Mouse (Mus musculus): ENCODE measurements around the gene Pard3b. TPM values are rescaled to one million over a fixed set of nuclear protein-coding genes. Genes with fewer than 3 reads are reported as not detected.

Gene Pard3b
- total and polyA plus RNA-seq, 2 experiments = 0.50 to 3.0 TPM

- H3K27me3 ChIP-seq (ENCODE audit: control insufficient read depth, insufficient read depth, low read length) = no peaks in the 10 kb centered on the region
- DNase-seq (ENCODE audit: extremely low read depth, low read depth, low spot score) = peak; percentile 65
- no peak overlapping the region for H3K27ac ChIP-seq (replicated peaks; ENCODE audit: insufficient read depth, low read depth, low read length)
- no peak for TF ChIP-seq CTCF (IDR thresholded peaks at IDR 0.05; ENCODE audit: low read depth, low read length)
- no peak for TF ChIP-seq POLR2A (IDR thresholded peaks at IDR 0.05; ENCODE audit: extremely low read depth, insufficient read depth, low read length)
- WGBS = 41% methylated on average over 4 of the region's 4 CpGs
- no peaks in the 10 kb centered on the region for H3K79me2 ChIP-seq (ENCODE audit: control insufficient read depth, insufficient read depth, low read length)
- H3K4me3 ChIP-seq (ENCODE audit: insufficient read depth, low read depth, low read length) = no peak overlapping the region
- H3K4me1 ChIP-seq (ENCODE audit: control insufficient read depth, insufficient read depth, low read length) = no peaks in the 10 kb centered on the region
- H3K9ac ChIP-seq (ENCODE audit: low read depth, low read length) = no peak overlapping the region
- H3K36me3 ChIP-seq (ENCODE audit: control insufficient read depth, insufficient read depth, low read length) = no peaks in the 10 kb centered on the region
Measured at GRCm38 (mm10) chr1:62388013-62388412, 749.4 kb downstream of the Pard3b start.

- no peaks in the 10 kb centered on the region for H3K36me3 ChIP-seq (ENCODE audit: control insufficient read depth, insufficient read depth, low read length)
- H3K4me1 ChIP-seq (ENCODE audit: control insufficient read depth, insufficient read depth, low read length) = no peaks in the 10 kb centered on the region
- no peak overlapping the region for H3K9ac ChIP-seq (ENCODE audit: low read depth, low read length)
- H3K27ac ChIP-seq (replicated peaks; ENCODE audit: insufficient read depth, low read depth, low read length) = no peak overlapping the region
- DNase-seq (ENCODE audit: extremely low read depth, low read depth, low spot score) = no peak
- 56% methylated on average over 4 of the region's 4 CpGs for WGBS
- H3K4me3 ChIP-seq (ENCODE audit: insufficient read depth, low read depth, low read length) = no peak overlapping the region
- no peaks in the 10 kb centered on the region for H3K27me3 ChIP-seq (ENCODE audit: control insufficient read depth, insufficient read depth, low read length)
- TF ChIP-seq POLR2A (IDR thresholded peaks at IDR 0.05; ENCODE audit: extremely low read depth, insufficient read depth, low read length) (no peak), CTCF (IDR thresholded peaks at IDR 0.05; ENCODE audit: low read depth, low read length) (no peak)
- no peaks in the 10 kb centered on the region for H3K79me2 ChIP-seq (ENCODE audit: control insufficient read depth, insufficient read depth, low read length)
Measured at GRCm38 (mm10) chr1:62392863-62393262, 754.2 kb downstream of the Pard3b start.

GRCm38 (mm10) chr1:62394555-62394954, 755.9 kb downstream of the Pard3b start:
- no peak overlapping the region for H3K4me3 ChIP-seq (ENCODE audit: insufficient read depth, low read depth, low read length)
- no peaks in the 10 kb centered on the region for H3K27me3 ChIP-seq (ENCODE audit: control insufficient read depth, insufficient read depth, low read length)
- H3K9ac ChIP-seq (ENCODE audit: low read depth, low read length) = no peak overlapping the region
- H3K4me1 ChIP-seq (ENCODE audit: control insufficient read depth, insufficient read depth, low read length) = no peaks in the 10 kb centered on the region
- H3K79me2 ChIP-seq (ENCODE audit: control insufficient read depth, insufficient read depth, low read length) = no peaks in the 10 kb centered on the region
- no peak for TF ChIP-seq POLR2A (IDR thresholded peaks at IDR 0.05; ENCODE audit: extremely low read depth, insufficient read depth, low read length)
- TF ChIP-seq CTCF (IDR thresholded peaks at IDR 0.05; ENCODE audit: low read depth, low read length) = no peak
- no peak overlapping the region for H3K27ac ChIP-seq (replicated peaks; ENCODE audit: insufficient read depth, low read depth, low read length)
- DNase-seq (ENCODE audit: extremely low read depth, low read depth, low spot score) = no peak
- WGBS = 90% methylated on average over 3 of the region's 3 CpGs
- H3K36me3 ChIP-seq (ENCODE audit: control insufficient read depth, insufficient read depth, low read length) = no peaks in the 10 kb centered on the region

- 33% methylated on average over 3 of the region's 3 CpGs for WGBS
- H3K4me1 ChIP-seq (ENCODE audit: control insufficient read depth, insufficient read depth, low read length) = no peaks in the 10 kb centered on the region
- H3K27me3 ChIP-seq (ENCODE audit: control insufficient read depth, insufficient read depth, low read length) = no peaks in the 10 kb centered on the region
- H3K27ac ChIP-seq (replicated peaks; ENCODE audit: insufficient read depth, low read depth, low read length) = no peak overlapping the region
- H3K79me2 ChIP-seq (ENCODE audit: control insufficient read depth, insufficient read depth, low read length) = no peaks in the 10 kb centered on the region
- H3K36me3 ChIP-seq (ENCODE audit: control insufficient read depth, insufficient read depth, low read length) = no peaks in the 10 kb centered on the region
- no peak for DNase-seq (ENCODE audit: extremely low read depth, low read depth, low spot score)
- no peak overlapping the region for H3K4me3 ChIP-seq (ENCODE audit: insufficient read depth, low read depth, low read length)
- H3K9ac ChIP-seq (ENCODE audit: low read depth, low read length) = no peak overlapping the region
- TF ChIP-seq POLR2A (IDR thresholded peaks at IDR 0.05; ENCODE audit: extremely low read depth, insufficient read depth, low read length) = no peak
- TF ChIP-seq CTCF (IDR thresholded peaks at IDR 0.05; ENCODE audit: low read depth, low read length) = no peak
Measured at GRCm38 (mm10) chr1:62398261-62398660, 759.6 kb downstream of the Pard3b start.

- no peaks in the 10 kb centered on the region for H3K27me3 ChIP-seq (ENCODE audit: control insufficient read depth, insufficient read depth, low read length)
- DNase-seq (ENCODE audit: extremely low read depth, low read depth, low spot score) = no peak
- TF ChIP-seq POLR2A (IDR thresholded peaks at IDR 0.05; ENCODE audit: extremely low read depth, insufficient read depth, low read length) = no peak
- TF ChIP-seq CTCF (IDR thresholded peaks at IDR 0.05; ENCODE audit: low read depth, low read length) = no peak
- H3K9ac ChIP-seq (ENCODE audit: low read depth, low read length) = no peak overlapping the region
- H3K4me1 ChIP-seq (ENCODE audit: control insufficient read depth, insufficient read depth, low read length) = no peaks in the 10 kb centered on the region
- no peak overlapping the region for H3K27ac ChIP-seq (replicated peaks; ENCODE audit: insufficient read depth, low read depth, low read length)
- no peak overlapping the region for H3K4me3 ChIP-seq (ENCODE audit: insufficient read depth, low read depth, low read length)
- no peaks in the 10 kb centered on the region for H3K79me2 ChIP-seq (ENCODE audit: control insufficient read depth, insufficient read depth, low read length)
- WGBS = 91% methylated on average over 4 of the region's 4 CpGs
- H3K36me3 ChIP-seq (ENCODE audit: control insufficient read depth, insufficient read depth, low read length) = no peaks in the 10 kb centered on the region
Measured at GRCm38 (mm10) chr1:62398738-62399137, 760.1 kb downstream of the Pard3b start.

GRCm38 (mm10) chr1:62405061-62405460, 766.4 kb downstream of the Pard3b start:
- Histone ChIP-seq H3K4me3 (ENCODE audit: insufficient read depth, low read depth, low read length) (no peak overlapping the region), H3K4me1 (ENCODE audit: control insufficient read depth, insufficient read depth, low read length) (no peaks in the 10 kb centered on the region), H3K27me3 (ENCODE audit: control insufficient read depth, insufficient read depth, low read length) (no peaks in the 10 kb centered on the region), H3K79me2 (ENCODE audit: control insufficient read depth, insufficient read depth, low read length) (no peaks in the 10 kb centered on the region), H3K36me3 (ENCODE audit: control insufficient read depth, insufficient read depth, low read length) (no peaks in the 10 kb centered on the region), H3K9ac (ENCODE audit: low read depth, low read length) (no peak overlapping the region), H3K27ac (replicated peaks; ENCODE audit: insufficient read depth, low read depth, low read length) (no peak overlapping the region)
- TF ChIP-seq POLR2A (IDR thresholded peaks at IDR 0.05; ENCODE audit: extremely low read depth, insufficient read depth, low read length) (no peak), CTCF (IDR thresholded peaks at IDR 0.05; ENCODE audit: low read depth, low read length) (no peak)
- DNase-seq (ENCODE audit: extremely low read depth, low read depth, low spot score) = no peak
- 75% methylated on average over 8 of the region's 8 CpGs for WGBS

Measured in liver, adult 2 months (tissue).